In the genomic region with DNA sequence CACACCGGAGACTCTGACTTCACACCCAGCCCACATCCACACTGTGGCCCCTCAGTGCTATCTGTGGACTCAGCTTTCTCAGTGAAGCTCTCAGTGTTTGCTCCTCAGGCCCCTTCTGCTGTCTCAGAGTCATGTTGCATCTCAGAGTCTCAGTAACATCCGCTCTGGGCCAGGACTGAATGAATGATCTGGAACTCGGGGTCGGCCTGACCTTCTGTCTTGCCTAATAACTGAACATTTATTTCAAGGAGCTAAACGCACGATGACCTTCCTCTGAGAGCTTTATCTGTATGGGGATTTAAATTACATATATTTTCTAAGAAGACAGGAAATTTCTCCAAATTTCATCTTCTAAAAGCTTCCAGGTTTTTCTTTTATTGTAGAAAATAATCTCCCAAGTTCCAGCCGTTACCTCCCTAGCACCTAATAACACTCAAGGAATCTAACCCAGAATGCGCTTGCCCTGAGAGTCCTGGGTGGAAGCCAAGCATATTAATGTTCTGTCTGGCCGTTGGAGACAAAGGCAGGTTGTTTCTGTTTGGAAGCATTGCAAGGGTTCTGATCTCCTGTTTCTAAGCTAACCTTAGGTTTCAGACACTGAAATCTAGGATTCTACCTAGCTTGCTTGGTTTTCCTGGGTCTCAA, we compare ENCODE assay signal across 19 mouse cellular contexts. TPM values are rescaled to one million over a fixed set of nuclear protein-coding genes. Genes with fewer than 3 reads are reported as not detected.
DNase-seq lines count a peak whose midpoint lies in the region; ATAC-seq lines count a peak whose summit lies in the region.
"Had no signal": no experiment of that assay in that cellular context is flagged by ENCODE, and none has a peak within 500 bp of the region (broad histone marks: within the 10 kb centered on the region; RNA-seq: fewer than 3 reads in every experiment).

No protein-coding gene starts in this region.

- no peak overlapping the region for H3K9ac ChIP-seq in heart, embryonic 12.5 days
- H3K9ac ChIP-seq in limb, embryonic 12.5 days (replicated peaks): no peak overlapping the region
- H3K9ac ChIP-seq: neural tube, embryonic 12.5 days; stomach, embryonic 15.5 days had no signal

- peaks cover 19% of the 10 kb centered on the region for H3K4me1 ChIP-seq in heart, embryonic 12.5 days (replicated peaks)
- H3K4me1 ChIP-seq in limb, embryonic 12.5 days (replicated peaks): peaks cover 5% of the 10 kb centered on the region; the same call in 1 of the 2 replicates
- peaks cover 7% of the 10 kb centered on the region for H3K4me1 ChIP-seq in limb, embryonic 10.5 days
- H3K4me1 ChIP-seq: stomach, embryonic 15.5 days had no signal

- no peaks in the 10 kb centered on the region for H3K27me3 ChIP-seq in heart, embryonic 12.5 days (replicated peaks)
- no peaks in the 10 kb centered on the region for H3K27me3 ChIP-seq in limb, embryonic 12.5 days
- no peaks in the 10 kb centered on the region for H3K27me3 ChIP-seq in limb, embryonic 10.5 days (ENCODE audit: low read depth, poor library complexity, severe bottlenecking)
- H3K27me3 ChIP-seq: neural tube, embryonic 12.5 days; stomach, embryonic 15.5 days had no signal

- DNase-seq in heart, adult 18-20 months: no peak
- DNase-seq in limb, embryonic 10.5 days (ENCODE audit: low spot score): no peak
- peak; percentile 58 for DNase-seq in fibroblast of lung, adult 2 months (ENCODE audit: low read depth)
- DNase-seq in kidney, postnatal 36 days: peak; percentile 60 to 67
- DNase-seq in gastrocnemius, postnatal 25 days: no peak
- DNase-seq: adrenal gland, postnatal 10 days; cerebellum, adult 9-11 months; gastrocnemius, postnatal 14 days; liver; spleen, adult 18-20 months had no signal

- H3K4me3 ChIP-seq in heart, embryonic 12.5 days: no peak overlapping the region
- H3K4me3 ChIP-seq in limb, embryonic 12.5 days (replicated peaks): no peak overlapping the region
- no peak overlapping the region for H3K4me3 ChIP-seq in limb, embryonic 10.5 days
- H3K4me3 ChIP-seq: hindbrain, embryonic 10.5 days; layer of hippocampus, adult 2 months; left cerebral cortex, adult 2 months; neural tube, embryonic 12.5 days; stomach, embryonic 15.5 days had no signal

- H3K4me2 ChIP-seq in heart, embryonic 12.5 days: 0 out of 2 replicates have a peak overlapping the region, but pooled peaks have one; percentile 11
- no peak overlapping the region for H3K4me2 ChIP-seq in limb, embryonic 12.5 days
- H3K4me2 ChIP-seq: neural tube, embryonic 12.5 days; stomach, embryonic 15.5 days had no signal

- no peaks in the 10 kb centered on the region for H3K9me3 ChIP-seq in heart, embryonic 12.5 days (replicated peaks)
- no peaks in the 10 kb centered on the region for H3K9me3 ChIP-seq in limb, embryonic 12.5 days
- H3K9me3 ChIP-seq in limb, embryonic 10.5 days (replicated peaks): no peaks in the 10 kb centered on the region
- H3K9me3 ChIP-seq: hindbrain, embryonic 10.5 days; neural tube, embryonic 12.5 days; stomach, embryonic 15.5 days had no signal

- no peak for ATAC-seq in heart, embryonic 12.5 days (ENCODE audit: insufficient number of reproducible peaks, low FRiP score)
- no peak for ATAC-seq in limb, embryonic 12.5 days (ENCODE audit: insufficient number of reproducible peaks, insufficient read depth, low FRiP score, low TSS enrichment, low read depth)
- ATAC-seq: midbrain, embryonic 16.5 days had no signal

- WGBS in heart, embryonic 12.5 days: 62% methylated on average over 9 of the region's 9 CpGs
- 70% methylated on average over 9 of the region's 9 CpGs for WGBS in limb, embryonic 12.5 days
- WGBS in limb, embryonic 10.5 days: 92% methylated on average over 9 of the region's 9 CpGs

- peak overlapping the region; percentile 52 for H3K27ac ChIP-seq in heart, embryonic 12.5 days (ENCODE audit: poor library complexity, severe bottlenecking)
- peak overlapping the region; percentile 66 for H3K27ac ChIP-seq in limb, embryonic 12.5 days
- H3K27ac ChIP-seq in limb, embryonic 10.5 days: no peak overlapping the region
- H3K27ac ChIP-seq: hindbrain, embryonic 10.5 days; layer of hippocampus, adult 2 months; left cerebral cortex, adult 2 months; neural tube, embryonic 12.5 days; stomach, embryonic 15.5 days had no signal

- H3K36me3 ChIP-seq in heart, embryonic 12.5 days: no peaks in the 10 kb centered on the region
- H3K36me3 ChIP-seq in limb, embryonic 12.5 days: no peaks in the 10 kb centered on the region
- H3K36me3 ChIP-seq in limb, embryonic 10.5 days: no peaks in the 10 kb centered on the region
- H3K36me3 ChIP-seq: G1E; hindbrain, embryonic 10.5 days; neural tube, embryonic 12.5 days; stomach, embryonic 15.5 days had no signal

RNA-seq across cellular contexts. Expression of a gene that starts 16.7 kb away (rescaled TPM):
- polyA plus RNA-seq in heart, embryonic 12.5 days (2016; fragmentation: Nextera tagmentation; extraction: Ambion mirVana): 7.9 and 8.2 TPM in 2 replicates
- 1 to 10 TPM; 4.5 to 5.1 TPM for total RNA-seq in heart, adult 18-20 months (2021)
- polyA plus RNA-seq in limb, embryonic 12.5 days (2016; fragmentation: Nextera tagmentation; extraction: Ambion mirVana): 8.2 TPM in 2 replicates
- 5.6 and 7.8 TPM in 2 replicates for polyA plus RNA-seq in limb, embryonic 10.5 days (2016; fragmentation: Nextera tagmentation; extraction: Ambion mirVana)
- total RNA-seq in gastrocnemius, postnatal 25 days (2021): 1 to 10 TPM; 2.6 to 3.0 TPM
- polyA plus RNA-seq: G1E had no signal

RNA-seq across cellular contexts. Expression of a gene that starts 43.4 kb away (rescaled TPM):
- polyA plus RNA-seq in heart, embryonic 12.5 days (2016; fragmentation: Nextera tagmentation; extraction: Ambion mirVana): 24.5 and 25.3 TPM in 2 replicates
- 10 to 100 TPM; 12.8 to 16.7 TPM for total RNA-seq in heart, adult 18-20 months (2021)
- polyA plus RNA-seq in limb, embryonic 12.5 days (2016; fragmentation: Nextera tagmentation; extraction: Ambion mirVana): 24.8 and 25.5 TPM in 2 replicates
- polyA plus RNA-seq in limb, embryonic 10.5 days (2016; fragmentation: Nextera tagmentation; extraction: Ambion mirVana): 18.4 and 20.2 TPM in 2 replicates
- total RNA-seq in gastrocnemius, postnatal 25 days (2021): 10 to 100 TPM; 12.4 to 12.9 TPM
- total RNA-seq: G1E had no signal
- polyA plus RNA-seq: G1E had no signal

Comparison
In these comparisons a context has a peak if more than half of its experiments do, and no peak if none do; other contexts are left out.
1. DNase-seq: peak in fibroblast of lung, adult 2 months (single experiment) and kidney, postnatal 36 days (2 of 2); none in heart, adult 18-20 months (0 of 2), limb, embryonic 10.5 days (single experiment) and gastrocnemius, postnatal 25 days (single experiment).